Mouse (Mus musculus) liver, embryonic 14.5 days (tissue): ENCODE data around the gene E2f4. TPM values are rescaled to one million over a fixed set of nuclear protein-coding genes. Genes with fewer than 3 reads are reported as not detected.

Source experiments
- ATAC-seq: fragments of 200-750 bp; cut with Nextera tagmentation; 2 replicates; pipeline ENCODE4 v1.8.0; 2017; ENCODE audit warnings: moderate number of reproducible peaks, mild to moderate bottlenecking, moderate library complexity; ENCODE audit not compliant: insufficient read depth
- DNase-seq, 3 experiments: peaks; one replicate each; pipeline ENCODE4 v3.0.0-alpha.2; 2012 to 2013; ENCODE audit warnings: low read depth in 3 of 3, low spot score in 3 of 3
- H3K27ac ChIP-seq: fragments of 300-500 bp; sonication (generic); 2 replicates; pipeline ENCODE4 v1.5.1; 2014; ENCODE audit warnings: moderate library complexity, mild to moderate bottlenecking, control low read depth, inconsistent platforms
- H3K27me3 ChIP-seq: fragments of 300-500 bp; sonication (generic); 2 replicates; pipeline ENCODE4 v1.6.1; 2014; ENCODE audit warnings: mild to moderate bottlenecking, low read length, moderate library complexity; ENCODE audit not compliant: control insufficient read depth, insufficient read depth
- H3K36me3 ChIP-seq: fragments of 300-500 bp; sonication (generic); replicated peaks from 2 replicates; pipeline ENCODE4 v1.6.1; 2014; ENCODE audit warnings: low read depth; ENCODE audit not compliant: control insufficient read depth, insufficient read depth
- H3K4me1 ChIP-seq, 2 experiments: fragments of 200-500 bp in 1 of 2; fragments of 300-500 bp in 1 of 2; sonication (generic) in 1 of 2; replicated peaks; 2 replicates each; pipeline ENCODE4 v1.6.1; 2012 to 2014; ENCODE audit warnings: antibody characterized with exemption in 1 of 2, inconsistent platforms in 1 of 2, low read length in 1 of 2; ENCODE audit not compliant: control insufficient read depth in 2 of 2, insufficient read depth in 2 of 2
- H3K4me2 ChIP-seq: fragments of 300-500 bp; sonication (generic); 2 replicates; pipeline ENCODE4 v1.6.1; 2014; ENCODE audit warnings: low read depth, mild to moderate bottlenecking, control low read depth, moderate library complexity
- H3K4me3 ChIP-seq, 2 experiments: fragments of 200-500 bp in 1 of 2; fragments of 300-500 bp in 1 of 2; sonication (generic) in 1 of 2; 2 replicates each; pipeline ENCODE4 v1.5.1; 2012 to 2014; ENCODE audit warnings: low read depth in 2 of 2, low read length in 2 of 2, mild to moderate bottlenecking in 2 of 2, control low read depth in 1 of 2, inconsistent platforms in 1 of 2, moderate library complexity in 1 of 2; ENCODE audit not compliant: insufficient read depth in 1 of 2
- H3K9ac ChIP-seq: fragments of 300-500 bp; sonication (generic); replicated peaks from 2 replicates; pipeline ENCODE4 v1.6.1; 2014; ENCODE audit warnings: mild to moderate bottlenecking, control low read depth, moderate library complexity
- H3K9me3 ChIP-seq: fragments of 300-500 bp; sonication (generic); 2 replicates; pipeline ENCODE4 v1.6.1; 2016; ENCODE audit warnings: low read length, mixed read lengths; ENCODE audit not compliant: control insufficient read depth
- CTCF ChIP-seq: IDR thresholded peaks from 2 replicates; pipeline ENCODE4 v1.5.1; 2016; ENCODE audit warnings: antibody characterized with exemption, low read depth, control low read depth
- EP300 ChIP-seq: IDR thresholded peaks from 2 replicates; pipeline ENCODE4 v1.6.1; 2016; ENCODE audit warnings: antibody characterized with exemption, low read depth
- WGBS: fragments of 180-500 bp; shearing (Covaris S2); extraction: QIAGEN DNeasy Blood & Tissue Kit; methylation state at CpG from one replicate; pipeline ENCODE4 v1.1.7; 2014; ENCODE audit not compliant: insufficient replicate concordance; 5-methylcytosine and 5-hydroxymethylcytosine counted together
- polyA plus RNA-seq, 2 experiments: library from polyadenylated mRNA; depleted of rRNA in 1 of 2; stranded (reverse) in 1 of 2; unstranded in 1 of 2; fragments of >200 nt; fragmentation: Nextera tagmentation in 1 of 2; extraction: Ambion mirVana in 1 of 2; gene quantifications; 2 replicates each; pipeline versions ENCODE4 v1.2.1 to v1.2.3; 2012 to 2014

Gene E2f4
- polyA plus RNA-seq, 2 experiments: 206 to 275 TPM

- DNase-seq (no peak), ATAC-seq (no peak)
- TF ChIP-seq CTCF (no peak), EP300 (no peak)
- no peak overlapping the region for H3K27ac ChIP-seq
- H3K9ac ChIP-seq: no peak overlapping the region
- no peaks in the 10 kb centered on the region for H3K9me3 ChIP-seq
- peaks cover 0 to 3% of the 10 kb centered on the region in 2 experiments; a peak in 2 of 4 replicates for H3K4me1 ChIP-seq
- H3K4me3 ChIP-seq: no peak overlapping the region
- WGBS: 88% methylated on average over 9 of the region's 9 CpGs
- no peak overlapping the region for H3K4me2 ChIP-seq
- H3K27me3 ChIP-seq: no peaks in the 10 kb centered on the region
- peaks cover 28% of the 10 kb centered on the region for H3K36me3 ChIP-seq
These were observed 34.5 kb downstream of the E2f4 start for GRCm38 (mm10) chr8:105331931-105332330.

DNA sequence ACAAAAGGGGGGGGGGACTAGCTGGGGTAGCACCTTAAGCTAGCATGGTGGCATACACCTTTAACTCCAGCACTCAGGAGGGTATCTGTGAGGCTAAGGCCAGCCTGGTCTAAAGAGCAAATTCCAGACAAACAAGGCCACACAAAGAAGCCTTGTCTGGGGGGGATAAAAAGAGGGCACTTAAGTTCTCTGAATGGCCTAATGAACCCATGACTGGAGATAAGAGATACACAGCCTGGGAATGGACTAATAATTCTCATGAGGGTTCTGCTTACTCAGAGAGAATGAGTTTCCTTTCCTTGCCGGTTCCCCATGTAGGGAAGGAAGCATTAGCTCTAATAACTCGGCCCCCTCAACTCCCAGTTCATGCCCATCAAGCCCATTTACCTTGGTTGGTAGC lies 35.1 kb downstream of the E2f4 start:
- no peaks in the 10 kb centered on the region for H3K27me3 ChIP-seq
- H3K27ac ChIP-seq: no peak overlapping the region
- H3K4me3 ChIP-seq: no peak overlapping the region
- TF ChIP-seq EP300: no peak
- no peak for TF ChIP-seq CTCF
- peaks cover 28% of the 10 kb centered on the region for H3K36me3 ChIP-seq
- peaks cover 0 to under 1% of the 10 kb centered on the region in 2 experiments; a peak in 2 of 4 replicates for H3K4me1 ChIP-seq
- no peak overlapping the region for H3K4me2 ChIP-seq
- H3K9me3 ChIP-seq: no peaks in the 10 kb centered on the region
- DNase-seq: no peak
- 64% methylated on average over 2 of the region's 2 CpGs for WGBS
- no peak for ATAC-seq
- H3K9ac ChIP-seq: no peak overlapping the region

GRCm38 (mm10) chr8:105336373-105337130 lies 39.1 kb downstream of the E2f4 start:
- DNase-seq (no peak), ATAC-seq (no peak; the same call in 1 of the 2 replicates)
- Histone ChIP-seq H3K27ac (no peak overlapping the region), H3K4me1 (peaks cover 7 to 15% of the 10 kb centered on the region in 2 experiments), H3K9ac (no peak overlapping the region), H3K27me3 (no peaks in the 10 kb centered on the region), H3K4me3 (no peak overlapping the region), H3K4me2 (no peak overlapping the region), H3K9me3 (no peaks in the 10 kb centered on the region), H3K36me3 (no peaks in the 10 kb centered on the region)
- 85% methylated on average over 32 of the region's 32 CpGs for WGBS
- TF ChIP-seq EP300 (no peak), CTCF (no peak)

- Histone ChIP-seq H3K9ac (no peak overlapping the region), H3K27ac (no peak overlapping the region), H3K36me3 (no peaks in the 10 kb centered on the region), H3K27me3 (no peaks in the 10 kb centered on the region), H3K4me2 (no peak overlapping the region), H3K4me3 (no peak overlapping the region), H3K4me1 (peaks cover 7 to 19% of the 10 kb centered on the region in 2 experiments), H3K9me3 (no peaks in the 10 kb centered on the region)
- no peak for DNase-seq
- TF ChIP-seq CTCF (no peak), EP300 (no peak)
- ATAC-seq: no peak
- WGBS: 8% methylated on average over 4 of the region's 4 CpGs
These were observed 41.5 kb downstream of the E2f4 start for GRCm38 (mm10) chr8:105338992-105339391.

GRCm38 (mm10) chr8:105339886-105340635 lies 42.6 kb downstream of the E2f4 start:
- DNase-seq (no peak), ATAC-seq (peak; percentile 64)
- TF ChIP-seq EP300 (no peak), CTCF (no peak)
- 29% methylated on average over 6 of the region's 6 CpGs for WGBS
- no peak overlapping the region for H3K27ac ChIP-seq
- H3K27me3 ChIP-seq: no peaks in the 10 kb centered on the region
- H3K9ac ChIP-seq: no peak overlapping the region; the same call in 1 of the 2 replicates
- H3K4me3 ChIP-seq: no peak overlapping the region
- no peak overlapping the region for H3K4me2 ChIP-seq
- H3K36me3 ChIP-seq: no peaks in the 10 kb centered on the region
- H3K9me3 ChIP-seq: no peaks in the 10 kb centered on the region
- H3K4me1 ChIP-seq: peaks cover 7 to 19% of the 10 kb centered on the region in 2 experiments
